9 mouse cellular contexts compared by ENCODE assay signal in the genomic region with DNA sequence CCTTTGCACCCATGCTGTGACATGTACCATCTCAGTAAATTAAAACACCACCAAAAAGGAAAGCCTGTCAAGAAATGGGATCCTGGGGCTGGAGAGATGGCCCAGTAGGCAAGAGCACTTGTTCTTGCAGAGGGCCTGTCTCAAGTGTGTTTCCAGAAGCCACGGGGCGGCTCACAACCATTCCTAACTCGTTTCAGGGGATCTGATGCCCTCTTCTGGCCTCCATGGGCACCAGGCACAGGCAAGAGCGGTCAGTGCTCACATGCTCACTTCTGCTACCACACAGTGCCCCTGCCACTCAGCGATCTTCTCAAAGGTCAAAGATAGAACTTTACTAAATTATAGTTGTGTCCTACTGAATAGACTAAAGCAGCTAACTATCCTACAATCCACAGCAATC. TPM values are rescaled to one million over a fixed set of nuclear protein-coding genes. Genes with fewer than 3 reads are reported as not detected.
DNase-seq lines count a peak whose midpoint lies in the region; ATAC-seq and TF ChIP-seq lines count a peak whose summit lies in the region.
"Had no signal": no experiment of that assay in that cellular context is flagged by ENCODE, and none has a peak within 500 bp of the region (broad histone marks: within the 10 kb centered on the region; RNA-seq: fewer than 3 reads in every experiment).

No protein-coding gene starts in this region.

- H3K9ac ChIP-seq in embryonic facial prominence, embryonic 14.5 days (ENCODE audit: low read depth, low read length), result no peak overlapping the region
- no peak overlapping the region for H3K9ac ChIP-seq in kidney, postnatal 0 days (ENCODE audit: low read depth, low read length)
- H3K9ac ChIP-seq: hindbrain, embryonic 15.5 days had no signal

- H3K36me3 ChIP-seq in heart, embryonic 10.5 days, result peaks cover 6% of the 10 kb centered on the region; the same call in 1 of the 2 replicates
- peaks cover 16% of the 10 kb centered on the region; the same call in 1 of the 2 replicates for H3K36me3 ChIP-seq in embryonic facial prominence, embryonic 14.5 days (ENCODE audit: control insufficient read depth, insufficient read depth, low read length)
- 0 out of 2 replicates have a peak, but pooled peaks cover 12% of the 10 kb centered on the region for H3K36me3 ChIP-seq in kidney, postnatal 0 days (ENCODE audit: insufficient read depth, low read length)

- no peaks in the 10 kb centered on the region for H3K27me3 ChIP-seq in heart, embryonic 10.5 days (ENCODE audit: insufficient read depth, poor library complexity, severe bottlenecking)
- H3K27me3 ChIP-seq in embryonic facial prominence, embryonic 14.5 days (replicated peaks; ENCODE audit: control insufficient read depth, insufficient read depth, low read length), result no peaks in the 10 kb centered on the region
- H3K27me3 ChIP-seq in kidney, postnatal 0 days (ENCODE audit: insufficient read depth, low read length), result no peaks in the 10 kb centered on the region
- H3K27me3 ChIP-seq: hindbrain, embryonic 15.5 days had no signal

- H3K27ac ChIP-seq in heart, embryonic 10.5 days, result no peak overlapping the region
- H3K27ac ChIP-seq in embryonic facial prominence, embryonic 14.5 days (replicated peaks; ENCODE audit: low read depth, low read length), result no peak overlapping the region
- H3K27ac ChIP-seq in kidney, postnatal 0 days, result no peak overlapping the region
- H3K27ac ChIP-seq: hindbrain, embryonic 15.5 days had no signal

- H3K9me3 ChIP-seq in heart, embryonic 10.5 days, result no peaks in the 10 kb centered on the region
- H3K9me3 ChIP-seq in embryonic facial prominence, embryonic 14.5 days (ENCODE audit: control insufficient read depth, low read length), result no peaks in the 10 kb centered on the region
- H3K9me3 ChIP-seq in kidney, postnatal 0 days (replicated peaks; ENCODE audit: low read length), result no peaks in the 10 kb centered on the region
- H3K9me3 ChIP-seq: hindbrain, embryonic 15.5 days had no signal

- H3K4me3 ChIP-seq in heart, embryonic 10.5 days, result no peak overlapping the region
- no peak overlapping the region for H3K4me3 ChIP-seq in embryonic facial prominence, embryonic 14.5 days (ENCODE audit: low read depth, low read length)
- no peak overlapping the region for H3K4me3 ChIP-seq in kidney, postnatal 0 days (replicated peaks; ENCODE audit: low read depth, low read length)
- H3K4me3 ChIP-seq: hindbrain, embryonic 15.5 days had no signal

- peak; percentile 44 to 47 for DNase-seq in heart, adult 18-20 months
- DNase-seq in heart, embryonic 10.5 days (ENCODE audit: low spot score), result no peak
- DNase-seq in A20 (ENCODE audit: low read depth, low spot score), result peak; percentile 60
- peak; percentile 82 for DNase-seq in adrenal gland, postnatal 14 days
- DNase-seq in embryonic facial prominence, embryonic 14.5 days (ENCODE audit: low spot score), result peak; percentile 34
- DNase-seq in kidney, postnatal 0 days (ENCODE audit: low spot score), result peak; percentile 52
- peak; percentile 50 to 64 for DNase-seq in lung, postnatal 4 days
- DNase-seq in thymus, postnatal 36 days, result peak; percentile 34 to 41

- TF ChIP-seq CTCF in kidney, postnatal 0 days (IDR thresholded peaks at IDR 0.05; ENCODE audit: low read depth), result peak; percentile 78

- H3K4me1 ChIP-seq in heart, embryonic 10.5 days, result no peaks in the 10 kb centered on the region
- H3K4me1 ChIP-seq in embryonic facial prominence, embryonic 14.5 days (ENCODE audit: control insufficient read depth, insufficient read depth, low read length), result no peaks in the 10 kb centered on the region
- H3K4me1 ChIP-seq in kidney, postnatal 0 days (replicated peaks; ENCODE audit: insufficient read depth, low read length), result no peaks in the 10 kb centered on the region
- H3K4me1 ChIP-seq: hindbrain, embryonic 15.5 days had no signal

- ATAC-seq in embryonic facial prominence, embryonic 14.5 days (ENCODE audit: low read depth), result no peak
- 0 out of 2 replicates have a peak, but pooled peaks have one; percentile 36 for ATAC-seq in kidney, postnatal 0 days (replicated peaks; ENCODE audit: low FRiP score, low read depth)

- 43% methylated on average over 5 of the region's 5 CpGs for WGBS in heart, embryonic 10.5 days
- 47% methylated on average over 5 of the region's 5 CpGs for WGBS in embryonic facial prominence, embryonic 14.5 days
- 49% methylated on average over 5 of the region's 5 CpGs for WGBS in kidney, postnatal 0 days

- H3K4me2 ChIP-seq in embryonic facial prominence, embryonic 14.5 days (ENCODE audit: low read depth, low read length), result no peak overlapping the region
- no peak overlapping the region for H3K4me2 ChIP-seq in kidney, postnatal 0 days (ENCODE audit: low read length)
- H3K4me2 ChIP-seq: hindbrain, embryonic 15.5 days had no signal

RNA-seq across cellular contexts. Expression of a gene that starts 17.2 kb away (rescaled TPM):
- total RNA-seq in heart, adult 18-20 months (2021), result 10 to 100 TPM; 52.6 to 56.0 TPM
- 100 and 119 TPM in 2 replicates for polyA plus RNA-seq in heart, embryonic 10.5 days (2016; fragmentation: Nextera tagmentation; extraction: Ambion mirVana)
- total RNA-seq in adrenal gland, postnatal 14 days (2021), result 103 and 113 TPM in 2 replicates
- 89.4 and 91.9 TPM in 2 replicates for polyA plus RNA-seq in embryonic facial prominence, embryonic 14.5 days (2014; fragmentation: Nextera tagmentation; extraction: Ambion mirVana)
- polyA plus RNA-seq in kidney, postnatal 0 days (2015; fragmentation: Nextera tagmentation; extraction: Ambion mirVana), result 80.6 and 82.1 TPM in 2 replicates

RNA-seq across cellular contexts. Expression of a gene that starts 42.9 kb away (rescaled TPM):
- total RNA-seq in heart, adult 18-20 months (2021), result 10 to 100 TPM; 22.9 to 28.5 TPM
- polyA plus RNA-seq in heart, embryonic 10.5 days (2016; fragmentation: Nextera tagmentation; extraction: Ambion mirVana), result 17.2 and 18.0 TPM in 2 replicates
- total RNA-seq in adrenal gland, postnatal 14 days (2021), result 41.8 and 42.0 TPM in 2 replicates
- polyA plus RNA-seq in embryonic facial prominence, embryonic 14.5 days (2014; fragmentation: Nextera tagmentation; extraction: Ambion mirVana), result 26.3 and 28.6 TPM in 2 replicates
- 43.7 and 54.2 TPM in 2 replicates for polyA plus RNA-seq in kidney, postnatal 0 days (2015; fragmentation: Nextera tagmentation; extraction: Ambion mirVana)
